Mouse (Mus musculus): ENCODE results near the gene Arhgap20. TPM values are rescaled to one million over a fixed set of nuclear protein-coding genes. Genes with fewer than 3 reads are reported as not detected.
A peak's percentile ranks its signal among the peaks of the same experiment; 100 is the strongest.

The Arhgap20 gene
- total and polyA plus RNA-seq, 3 experiments, result 0.54 to 0.93 (median 0.60) TPM

DNA sequence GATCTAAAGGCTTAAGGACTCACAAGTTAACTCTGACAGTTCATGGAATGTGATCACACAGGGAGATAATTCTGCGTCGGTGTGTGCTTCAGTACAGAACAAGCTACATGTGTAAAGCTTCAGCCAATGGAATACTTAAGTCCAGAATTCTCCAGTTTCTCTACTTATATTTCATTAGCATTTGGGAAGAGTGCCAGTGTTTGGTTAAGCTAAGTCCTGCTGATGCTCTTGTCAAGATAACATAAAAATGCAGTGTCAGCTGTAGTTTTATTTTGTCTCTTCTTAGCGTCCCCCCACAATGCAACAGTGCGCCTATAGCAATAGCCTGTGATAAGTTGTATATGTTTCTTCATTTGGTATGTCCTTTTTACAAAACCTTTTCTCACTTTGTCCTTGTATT is 15.0 kb upstream of the Arhgap20 start:
- Histone ChIP-seq H3K36me3 (replicated peaks in 1 of 2; ENCODE audit: control insufficient read depth in 1 of 2, insufficient read depth in 1 of 2, low read length in 1 of 2) (no peaks in the 10 kb centered on the region), H3K27ac (ENCODE audit: insufficient read depth, low read depth) (no peak overlapping the region), H3K79me2 (replicated peaks; ENCODE audit: control insufficient read depth, extremely low read depth, insufficient read depth, poor library complexity, severe bottlenecking) (no peaks in the 10 kb centered on the region), H3K4me1 (ENCODE audit: control insufficient read depth in 1 of 2, insufficient read depth in 2 of 2) (peaks cover 4 to 11% of the 10 kb centered on the region in 2 experiments; a peak in 3 of 4 replicates), H3K9ac (ENCODE audit: insufficient read depth, low read depth) (no peak overlapping the region), H3K4me3 (replicated peaks in 1 of 3; ENCODE audit: low read depth in 2 of 3, low read length in 2 of 3, poor library complexity in 1 of 3) (no peak overlapping the region), H3K9me3 (replicated peaks; ENCODE audit: low read length) (no peaks in the 10 kb centered on the region), H3K4me2 (ENCODE audit: insufficient read depth, low read depth, poor library complexity, severe bottlenecking) (no peak overlapping the region), H3K27me3 (replicated peaks) (no peaks in the 10 kb centered on the region)
- no peak for DNase-seq (ENCODE audit: extremely low read depth)
- in situ Hi-C loops (cut with MboI; ENCODE audit: low pct_ligation_motif_present, low pct_unique_long_range_greater_than_20kb, low sequenced_read_pairs) (loop anchor here (25.0 kb wide), 2 partner anchors 413 to 588 kb away; partner anchors contain the start of genes 1810046K07Rik and Gm32742), dilution Hi-C loops (cut with MboI; ENCODE audit: extremely low pct_ligation_motif_present, extremely low pct_unique_long_range_greater_than_20kb, low sequenced_read_pairs) (no loop called here)
- no peak for TF ChIP-seq ZC3H11A (IDR thresholded peaks at IDR 0.05; ENCODE audit: low read depth, low read length)

GRCm38 (mm10) chr9:51761003-51761402 is 4.1 kb upstream of the Arhgap20 start:
- H3K79me2 ChIP-seq (replicated peaks; ENCODE audit: control insufficient read depth, extremely low read depth, insufficient read depth, poor library complexity, severe bottlenecking), result no peaks in the 10 kb centered on the region

DNA sequence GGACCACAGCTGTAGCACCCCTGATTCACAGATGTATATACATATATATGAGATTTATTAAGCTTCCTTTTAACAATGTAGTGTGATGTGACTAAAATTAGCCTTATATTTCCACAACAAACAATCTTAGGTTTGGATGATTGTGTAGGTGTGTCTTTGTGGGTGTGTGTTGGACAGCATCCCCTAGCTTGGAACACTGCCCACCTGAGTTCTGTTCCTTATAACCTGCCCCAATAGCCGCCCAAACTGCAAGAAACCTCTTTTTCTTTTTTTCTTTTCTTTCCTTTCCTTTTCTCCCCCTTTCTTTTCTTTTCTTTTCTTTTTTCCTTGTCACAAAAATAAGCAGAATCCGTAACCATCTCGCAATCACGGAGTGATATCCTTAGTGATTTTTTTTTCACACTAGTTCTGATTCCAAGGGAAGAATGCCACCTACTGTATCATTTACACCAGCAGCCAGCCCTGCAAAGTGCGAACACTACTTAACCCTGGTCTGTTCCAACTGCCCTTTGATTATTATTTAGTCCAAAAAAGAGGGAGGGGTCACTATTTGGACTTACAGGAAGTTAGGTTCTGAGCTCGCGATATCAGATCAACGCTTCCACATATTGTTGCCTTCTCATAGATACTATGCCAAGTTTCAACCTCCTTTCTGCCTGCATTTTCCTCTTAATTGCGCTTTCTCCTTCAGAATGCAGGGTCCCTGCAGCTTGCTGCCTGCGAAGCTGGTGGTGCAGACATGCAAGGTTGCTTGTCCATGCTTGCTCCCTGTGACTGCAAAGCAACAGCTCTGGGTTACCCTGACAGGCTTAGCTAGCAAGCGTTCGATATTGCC is 879 bp upstream of the Arhgap20 start:
- DNase-seq (ENCODE audit: extremely low read depth), result peak; percentile 7
- dilution Hi-C loops (cut with MboI; ENCODE audit: extremely low pct_ligation_motif_present, extremely low pct_unique_long_range_greater_than_20kb, low sequenced_read_pairs) (no loop called here), in situ Hi-C loops (cut with MboI; ENCODE audit: low pct_ligation_motif_present, low pct_unique_long_range_greater_than_20kb, low sequenced_read_pairs) (loop anchor here (25.0 kb wide), 2 partner anchors 427 to 602 kb away; partner anchors contain the start of genes 1810046K07Rik and Gm32742)
- TF ChIP-seq CTCF (conservative IDR thresholded peaks at IDR 0.05 in 1 of 2, IDR thresholded peaks at IDR 0.05 in 1 of 2; ENCODE audit: low read depth in 2 of 2, low read length in 2 of 2) (peak in 1 of 2 experiments; percentile 22; a peak in 1 of 4 replicates), USF2 (conservative IDR thresholded peaks at IDR 0.05; ENCODE audit: low read depth, low read length) (no peak), IRF4 (IDR thresholded peaks at IDR 0.05; ENCODE audit: low read depth, low read length) (no peak), ZNF384 (IDR thresholded peaks at IDR 0.05; ENCODE audit: low read depth, low read length) (peak; percentile 76), CHD2 (IDR thresholded peaks at IDR 0.05; ENCODE audit: low read length) (peak; percentile 74), MXI1 (IDR thresholded peaks at IDR 0.05; ENCODE audit: low read depth, low read length) (no peak), RAD21 (IDR thresholded peaks at IDR 0.05; ENCODE audit: low read depth, low read length) (peak; percentile 32)
- Histone ChIP-seq H3K4me1 (ENCODE audit: control insufficient read depth in 1 of 2, insufficient read depth in 2 of 2) (peaks cover 0 to 11% of the 10 kb centered on the region in 2 experiments; a peak in 2 of 4 replicates), H3K9me3 (replicated peaks; ENCODE audit: low read length) (no peaks in the 10 kb centered on the region), H3K79me2 (replicated peaks; ENCODE audit: control insufficient read depth, extremely low read depth, insufficient read depth, poor library complexity, severe bottlenecking) (no peaks in the 10 kb centered on the region), H3K36me3 (replicated peaks in 1 of 2; ENCODE audit: control insufficient read depth in 1 of 2, insufficient read depth in 1 of 2, low read length in 1 of 2) (no peaks in the 10 kb centered on the region), H3K27ac (ENCODE audit: insufficient read depth, low read depth) (no peak overlapping the region), H3K27me3 (replicated peaks) (peaks cover 18% of the 10 kb centered on the region), H3K4me3 (replicated peaks in 1 of 3; ENCODE audit: low read depth in 2 of 3, low read length in 2 of 3, poor library complexity in 1 of 3) (peak overlapping the region; percentile 10 to 71 (median 65)), H3K4me2 (ENCODE audit: insufficient read depth, low read depth, poor library complexity, severe bottlenecking) (peak overlapping the region; percentile 73), H3K9ac (ENCODE audit: insufficient read depth, low read depth) (peak overlapping the region; percentile 42)

More at GRCm38 (mm10) chr9:51761003-51761402, 4.1 kb upstream of the Arhgap20 start:
- in situ Hi-C loops (cut with MboI; ENCODE audit: low pct_ligation_motif_present, low pct_unique_long_range_greater_than_20kb, low sequenced_read_pairs) (loop anchor here (25.0 kb wide), 2 partner anchors 424 to 599 kb away; partner anchors contain the start of genes 1810046K07Rik and Gm32742), dilution Hi-C loops (cut with MboI; ENCODE audit: extremely low pct_ligation_motif_present, extremely low pct_unique_long_range_greater_than_20kb, low sequenced_read_pairs) (no loop called here)
- no peak overlapping the region; the same call in 1 of the 2 replicates for H3K9ac ChIP-seq (ENCODE audit: insufficient read depth, low read depth)
- no peak overlapping the region for H3K27ac ChIP-seq (ENCODE audit: insufficient read depth, low read depth)
- H3K27me3 ChIP-seq (replicated peaks), result peaks cover 12% of the 10 kb centered on the region
- peak; percentile 89 for TF ChIP-seq TBP (conservative IDR thresholded peaks at IDR 0.05; ENCODE audit: low read depth, low read length)
- peak; percentile 73 for TF ChIP-seq HCFC1 (IDR thresholded peaks at IDR 0.05; ENCODE audit: low read depth, low read length)
- TF ChIP-seq KAT2A (IDR thresholded peaks at IDR 0.05; ENCODE audit: insufficient replicate concordance, low read length), result no peak
- no peak for DNase-seq (ENCODE audit: extremely low read depth)
- no peak overlapping the region; the same call in 1 of the 2 replicates for H3K4me2 ChIP-seq (ENCODE audit: insufficient read depth, low read depth, poor library complexity, severe bottlenecking)
- no peaks in the 10 kb centered on the region for H3K36me3 ChIP-seq (replicated peaks in 1 of 2; ENCODE audit: control insufficient read depth in 1 of 2, insufficient read depth in 1 of 2, low read length in 1 of 2)
- no peak overlapping the region for H3K4me3 ChIP-seq (replicated peaks in 1 of 3; ENCODE audit: low read depth in 2 of 3, low read length in 2 of 3, poor library complexity in 1 of 3)
- H3K4me1 ChIP-seq (ENCODE audit: control insufficient read depth in 1 of 2, insufficient read depth in 2 of 2), result peaks cover 0 to 10% of the 10 kb centered on the region in 2 experiments; a peak in 2 of 4 replicates
- H3K9me3 ChIP-seq (replicated peaks; ENCODE audit: low read length), result no peaks in the 10 kb centered on the region

Measured in CH12.LX (cell line).